Mouse (Mus musculus): ENCODE measurements at regions not wholly inside any gene's neighbourhood (a gene's known extent, or its start where the extent isn't known, plus 50 kb on each side); places are given as distances from the start of the nearest gene placed in this dataset.

- no peak for DNase-seq
These were observed 194.8 kb upstream of the Rack1 start for GRCm38 (mm10) chr11:48605223-48605824.

GRCm38 (mm10) chr11:48601096-48601495 lies 199.0 kb upstream of the Rack1 start:
- no peak for DNase-seq

- no peak for DNase-seq
These were observed 200.5 kb upstream of the Rack1 start for GRCm38 (mm10) chr11:48599573-48600127.

GRCm38 (mm10) chr11:48599033-48599432 lies 201.1 kb upstream of the Rack1 start:
- DNase-seq = no peak

- no peak for DNase-seq
These were observed 205.7 kb upstream of the Rack1 start for GRCm38 (mm10) chr11:48594429-48594828.

GRCm38 (mm10) chr11:48588833-48589649 lies 211.1 kb upstream of the Rack1 start:
- DNase-seq = peak; percentile 74

GRCm38 (mm10) chr11:48568769-48569168 lies 231.4 kb upstream of the Rack1 start:
- DNase-seq = no peak

GRCm38 (mm10) chr11:48567583-48568562 lies 232.3 kb upstream of the Rack1 start:
- no peak for DNase-seq

GRCm38 (mm10) chr11:48558053-48558452 lies 242.1 kb upstream of the Rack1 start:
- no peak for DNase-seq

- DNase-seq = no peak
These were observed 248.1 kb upstream of the Rack1 start for GRCm38 (mm10) chr11:48552006-48552405.

GRCm38 (mm10) chr11:48551201-48551600 lies 248.9 kb upstream of the Rack1 start:
- no peak for DNase-seq

GRCm38 (mm10) chr11:48526316-48526715 lies 273.8 kb upstream of the Rack1 start:
- no peak for DNase-seq

- no peak for DNase-seq
These were observed 274.6 kb upstream of the Rack1 start for GRCm38 (mm10) chr11:48525517-48525916.

- DNase-seq = no peak
These were observed 293.2 kb upstream of the Rack1 start for GRCm38 (mm10) chr11:48506886-48507285.

GRCm38 (mm10) chr11:48502011-48502806 lies 297.9 kb upstream of the Rack1 start:
- no peak for DNase-seq

- DNase-seq = no peak
These were observed 301.1 kb upstream of the Rack1 start for GRCm38 (mm10) chr11:48499057-48499456.

GRCm38 (mm10) chr11:48488308-48488707 lies 311.8 kb upstream of the Rack1 start:
- no peak for DNase-seq

GRCm38 (mm10) chr11:48464036-48464435 lies 336.1 kb upstream of the Rack1 start:
- DNase-seq = no peak

GRCm38 (mm10) chr11:48449883-48450282 lies 350.2 kb upstream of the Rack1 start:
- no peak for DNase-seq

- no peak for DNase-seq
These were observed 357.4 kb upstream of the Rack1 start for GRCm38 (mm10) chr11:48442534-48443254.

GRCm38 (mm10) chr11:48436712-48437111 lies 363.4 kb upstream of the Rack1 start:
- no peak for DNase-seq

All from right cerebral cortex, postnatal 14 days (tissue).